Mouse (Mus musculus) lung, embryonic 16.5 days (tissue): ENCODE data around the gene Gm20498. TPM values are rescaled to one million over a fixed set of nuclear protein-coding genes. Genes with fewer than 3 reads are reported as not detected.
"Not testable (repeated sequence)": the region's sequence is repeated elsewhere in the genome, so short reads cannot be mapped to it uniquely, and the experiment has no call there.

Experiments used
- ATAC-seq: fragments of 200-750 bp; cut with Nextera tagmentation; 2 replicates; pipeline ENCODE4 v1.8.0; 2017; ENCODE audit warnings: low read depth, mild to moderate bottlenecking, moderate library complexity
- H3K27ac ChIP-seq: fragments of 300-500 bp; sonication (generic); 2 replicates; pipeline ENCODE4 v1.5.1; 2014; ENCODE audit warnings: mild to moderate bottlenecking, control low read depth, low read length
- H3K27me3 ChIP-seq: fragments of 300-500 bp; sonication (generic); 2 replicates; pipeline ENCODE4 v1.6.1; 2014; ENCODE audit warnings: low read depth, low read length, mixed read lengths; ENCODE audit not compliant: control insufficient read depth, insufficient read depth
- H3K36me3 ChIP-seq: fragments of 300-500 bp; sonication (generic); 2 replicates; pipeline ENCODE4 v1.6.1; 2014; ENCODE audit warnings: low read length; ENCODE audit not compliant: control insufficient read depth, insufficient read depth
- H3K4me1 ChIP-seq: fragments of 300-500 bp; sonication (generic); replicated peaks from 2 replicates; pipeline ENCODE4 v1.6.1; 2014; ENCODE audit warnings: low read length, mixed read lengths; ENCODE audit not compliant: control insufficient read depth, insufficient read depth
- H3K4me2 ChIP-seq: fragments of 300-500 bp; sonication (generic); 2 replicates; pipeline ENCODE4 v1.6.1; 2014; ENCODE audit warnings: low read depth, low read length, control low read depth
- H3K4me3 ChIP-seq: fragments of 300-500 bp; sonication (generic); 2 replicates; pipeline ENCODE4 v1.5.1; 2014; ENCODE audit warnings: mild to moderate bottlenecking, low read length, control low read depth
- H3K9ac ChIP-seq: fragments of 300-500 bp; sonication (generic); 2 replicates; pipeline ENCODE4 v1.6.1; 2014; ENCODE audit warnings: low read length, control low read depth
- H3K9me3 ChIP-seq: fragments of 300-500 bp; sonication (generic); 2 replicates; pipeline ENCODE4 v1.6.1; 2016; ENCODE audit warnings: low read length; ENCODE audit not compliant: control insufficient read depth
- WGBS: fragments of 180-500 bp; shearing (Covaris S2); extraction: QIAGEN DNeasy Blood & Tissue Kit; methylation state at CpG from one replicate; pipeline ENCODE4 v1.1.7; 2014; 5-methylcytosine and 5-hydroxymethylcytosine counted together
- polyA plus RNA-seq: library from polyadenylated mRNA; unstranded; fragments of >200 nt; fragmentation: Nextera tagmentation; extraction: Ambion mirVana; gene quantifications from 2 replicates; pipeline ENCODE4 v1.2.1, GENCODE M21; 2015

Gm20498 gene
- polyA plus RNA-seq, result 25.3 and 27.6 TPM in 2 replicates

DNA sequence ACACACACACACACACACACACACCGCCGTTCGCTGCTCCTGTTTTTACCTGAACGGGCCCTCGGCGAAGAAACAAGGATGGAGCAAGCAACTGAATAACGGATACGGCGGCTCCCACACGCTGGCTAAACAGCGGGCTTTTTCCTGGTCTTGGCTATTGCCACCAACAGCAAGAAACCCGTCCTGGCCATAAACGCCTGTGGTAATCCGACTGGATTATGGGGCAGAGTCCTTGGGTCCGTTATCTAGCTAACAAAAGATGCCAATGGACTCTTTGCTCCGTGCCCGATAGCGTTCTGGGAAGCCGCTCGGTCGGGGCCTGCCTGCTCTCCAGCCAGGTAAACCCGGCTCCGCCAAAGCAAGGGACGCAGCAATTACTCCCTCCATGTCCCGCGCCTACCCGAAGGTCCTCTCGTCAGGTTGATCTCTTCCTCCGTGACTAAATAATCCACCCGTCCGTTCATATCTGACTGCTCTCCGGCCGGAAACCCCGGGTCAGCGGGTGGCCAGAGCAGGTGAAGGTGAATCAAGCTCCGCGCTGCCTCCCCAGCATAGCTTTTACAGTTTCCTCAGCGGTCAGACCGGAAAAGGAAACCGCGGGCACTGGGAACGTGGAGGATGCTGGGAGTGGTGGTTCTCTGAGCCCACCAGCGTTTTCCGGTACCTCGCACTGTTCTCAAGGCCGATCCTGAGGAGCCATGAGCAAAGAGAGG lies at the start of gene Gm20498, which contains the start of gene Synj2bp:
Gene Gm20498, minus strand, starts transcription at position 590 of the 713 bp plus-strand sequence.
Gene Synj2bp, minus strand, starts transcription at position 596 of the 713 bp plus-strand sequence.
- Histone ChIP-seq H3K36me3 (no peaks in the 10 kb centered on the region), H3K4me1 (no peaks in the 10 kb centered on the region; the same call in 1 of the 2 replicates), H3K9me3 (no peaks in the 10 kb centered on the region), H3K27ac (peak within 1 kb of the TSS; percentile 66), H3K4me3 (peak within 1 kb of the TSS; percentile 93), H3K27me3 (no peaks in the 10 kb centered on the region), H3K9ac (peak within 1 kb of the TSS; percentile 90), H3K4me2 (peak within 1 kb of the TSS; percentile 66)
- ATAC-seq, result peak; percentile 97
- WGBS, result under 1% methylated on average over 45 of the region's 46 CpGs

DNA sequence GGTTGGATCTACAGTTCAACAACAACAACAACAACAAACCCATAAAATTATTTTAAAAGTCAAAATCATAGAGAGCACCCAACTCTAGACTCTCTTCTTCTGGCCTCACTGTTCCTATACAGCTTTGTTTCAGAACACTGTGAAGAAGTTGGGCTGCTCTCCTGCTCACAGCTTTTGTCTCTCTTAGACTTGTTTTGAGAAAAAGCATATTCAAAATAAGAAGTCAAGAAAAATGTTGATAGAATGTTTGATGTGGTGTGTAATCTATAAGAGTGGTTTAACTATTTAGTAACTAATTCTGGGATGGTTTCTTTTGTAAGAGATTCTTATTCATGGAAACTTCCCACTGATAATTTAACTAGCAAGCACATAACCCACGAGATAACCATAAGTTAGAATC lies 35.7 kb upstream of the Gm20498 start, which contains the start of gene Adam21:
Gene Adam21, minus strand, starts transcription at position 101 of the 400 bp plus-strand sequence.
- Histone ChIP-seq H3K27me3 (no peaks in the 10 kb centered on the region), H3K9me3 (no peaks in the 10 kb centered on the region), H3K4me3 (no peak within 1 kb of the TSS), H3K4me2 (no peak within 1 kb of the TSS), H3K27ac (no peak within 1 kb of the TSS), H3K9ac (no peak within 1 kb of the TSS), H3K4me1 (no peaks in the 10 kb centered on the region), H3K36me3 (peaks cover 8% of the 10 kb centered on the region)
- WGBS, result 89% methylated on average over 1 of the region's 1 CpGs
- no peak for ATAC-seq

GRCm38 (mm10) chr12:81567931-81568330 lies 35.2 kb upstream of the Gm20498 start:
- Histone ChIP-seq H3K4me2 (no peak overlapping the region), H3K27ac (no peak overlapping the region), H3K9me3 (no peaks in the 10 kb centered on the region), H3K4me1 (no peaks in the 10 kb centered on the region), H3K4me3 (no peak overlapping the region), H3K27me3 (no peaks in the 10 kb centered on the region), H3K36me3 (peaks cover 8% of the 10 kb centered on the region), H3K9ac (no peak overlapping the region)
- 82% methylated on average over 5 of the region's 5 CpGs for WGBS
- no peak for ATAC-seq

DNA sequence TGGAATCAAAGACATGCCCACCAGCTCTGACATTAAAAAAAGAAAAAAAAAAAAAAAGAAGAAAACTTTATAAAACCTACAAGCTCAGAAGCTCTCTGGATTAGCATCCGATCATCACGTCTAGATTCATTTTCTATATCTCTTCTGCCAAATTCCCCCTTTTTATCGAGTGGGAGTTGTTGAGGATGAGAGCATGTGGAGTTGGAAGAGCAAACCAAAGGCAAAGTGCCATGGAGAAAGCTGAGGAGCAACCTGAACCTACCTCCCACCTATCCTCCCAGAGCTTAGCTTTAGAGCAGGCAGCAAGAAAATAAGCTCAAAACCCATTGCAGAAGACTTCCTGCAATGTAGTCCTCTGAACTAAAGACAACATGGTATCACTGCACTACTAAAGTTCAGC lies 31.5 kb upstream of the Gm20498 start:
- Histone ChIP-seq H3K27ac (no peak overlapping the region), H3K4me2 (no peak overlapping the region), H3K27me3 (no peaks in the 10 kb centered on the region), H3K9ac (no peak overlapping the region), H3K4me3 (no peak overlapping the region), H3K9me3 (no peaks in the 10 kb centered on the region), H3K36me3 (no peaks in the 10 kb centered on the region), H3K4me1 (no peaks in the 10 kb centered on the region)
- 91% methylated on average over 3 of the region's 3 CpGs for WGBS
- no peak for ATAC-seq

DNA sequence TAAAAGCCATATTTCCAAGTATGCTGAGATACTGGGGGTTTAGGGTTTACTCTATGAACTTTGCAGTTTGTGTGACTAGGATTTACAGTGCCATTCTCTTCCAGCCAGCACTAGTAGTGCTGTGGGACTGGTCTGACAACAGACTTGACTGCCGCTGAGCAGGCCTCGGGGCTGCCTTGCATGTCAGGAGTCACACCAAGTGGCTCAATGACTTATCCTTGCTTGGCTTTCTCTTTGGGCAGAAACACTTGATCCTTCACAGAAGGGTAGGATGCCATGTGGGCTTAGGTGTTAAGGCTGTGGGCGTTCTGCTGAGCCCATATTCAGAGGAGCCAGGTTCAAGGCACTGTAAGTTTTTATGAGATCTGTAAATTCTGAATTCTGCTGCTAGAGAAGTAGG lies 16.6 kb upstream of the Gm20498 start:
- no peaks in the 10 kb centered on the region for H3K9me3 ChIP-seq
- H3K4me2 ChIP-seq, result no peak overlapping the region
- no peaks in the 10 kb centered on the region for H3K36me3 ChIP-seq
- no peak overlapping the region for H3K27ac ChIP-seq
- H3K9ac ChIP-seq, result no peak overlapping the region
- no peaks in the 10 kb centered on the region for H3K4me1 ChIP-seq
- no peaks in the 10 kb centered on the region for H3K27me3 ChIP-seq
- no peak overlapping the region for H3K4me3 ChIP-seq
- no peak for ATAC-seq
- 85% methylated on average over 3 of the region's 3 CpGs for WGBS

GRCm38 (mm10) chr12:81547163-81547562 lies 14.5 kb upstream of the Gm20498 start:
- Histone ChIP-seq H3K27ac (no peak overlapping the region), H3K27me3 (no peaks in the 10 kb centered on the region), H3K36me3 (no peaks in the 10 kb centered on the region), H3K4me2 (no peak overlapping the region), H3K9me3 (no peaks in the 10 kb centered on the region), H3K9ac (no peak overlapping the region), H3K4me1 (no peaks in the 10 kb centered on the region), H3K4me3 (no peak overlapping the region)
- WGBS, result 57% methylated on average over 4 of the region's 4 CpGs
- no peak for ATAC-seq

DNA sequence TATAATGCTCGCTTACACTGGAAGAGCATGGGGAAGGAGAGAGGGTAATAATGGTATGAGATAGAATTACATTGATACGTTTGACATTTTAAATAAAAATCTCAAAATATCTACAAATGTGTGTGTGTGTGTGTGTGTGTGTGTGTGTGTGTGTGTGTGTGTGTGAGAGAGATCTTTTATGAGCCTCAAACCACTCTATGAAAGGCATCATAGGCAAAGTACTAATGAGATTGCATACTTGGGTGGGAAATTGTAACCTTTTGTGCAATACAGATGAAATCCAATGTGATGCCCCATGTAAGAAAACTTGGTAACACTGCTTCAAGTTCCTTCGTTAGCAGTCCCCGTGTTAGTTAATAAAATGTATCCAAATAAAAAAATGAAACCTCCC lies 319 bp upstream of the Gm20498 start:
- ATAC-seq, result no peak
- no peak overlapping the region for H3K27ac ChIP-seq
- peak overlapping the region; percentile 93 for H3K4me3 ChIP-seq
- 30% methylated on average over 4 of the region's 4 CpGs for WGBS
- H3K9ac ChIP-seq, result peak overlapping the region; percentile 90
- no peaks in the 10 kb centered on the region for H3K27me3 ChIP-seq
- H3K36me3 ChIP-seq, result no peaks in the 10 kb centered on the region
- H3K4me2 ChIP-seq, result peak overlapping the region; percentile 66
- no peaks in the 10 kb centered on the region for H3K9me3 ChIP-seq
- no peaks in the 10 kb centered on the region; the same call in 1 of the 2 replicates for H3K4me1 ChIP-seq

GRCm38 (mm10) chr12:81530587-81530986 lies 2.1 kb downstream of the Gm20498 start:
- not testable (repeated sequence) for H3K9me3 ChIP-seq, H3K4me3 ChIP-seq, H3K4me1 ChIP-seq

DNA sequence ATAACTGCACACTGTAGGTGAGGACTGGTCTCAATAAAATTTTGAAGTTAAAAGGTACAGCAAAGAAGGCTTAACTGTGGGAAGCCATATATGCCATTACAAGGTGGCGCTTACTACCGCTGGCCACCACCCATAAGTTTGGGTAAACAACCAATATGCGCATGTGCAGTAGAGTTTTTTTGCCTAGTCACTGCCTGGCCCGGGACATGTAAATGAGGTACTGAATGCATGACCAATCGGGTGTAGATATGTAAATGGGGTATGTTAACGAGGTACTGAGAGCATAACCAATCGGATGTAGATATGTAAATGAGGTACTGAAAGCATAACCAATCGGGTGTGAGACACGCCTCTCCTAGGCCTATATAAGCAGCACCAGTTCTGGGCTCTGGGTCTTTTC lies 35.8 kb downstream of the Gm20498 start:
- not testable (repeated sequence) for H3K9ac ChIP-seq, ATAC-seq, H3K27me3 ChIP-seq, H3K36me3 ChIP-seq, H3K27ac ChIP-seq, H3K4me2 ChIP-seq, H3K4me3 ChIP-seq, H3K9me3 ChIP-seq, H3K4me1 ChIP-seq
- WGBS, result 97% methylated on average over 9 of the region's 9 CpGs

More at GRCm38 (mm10) chr12:81530587-81530986, 2.1 kb downstream of the Gm20498 start:
- H3K36me3 ChIP-seq, H3K9ac ChIP-seq, ATAC-seq, H3K27me3 ChIP-seq, H3K27ac ChIP-seq, H3K4me2 ChIP-seq: not testable (repeated sequence)
- WGBS, result 81% methylated on average over 5 of the region's 8 CpGs
